Mouse (Mus musculus): ENCODE results near the gene Dusp28.

The Dusp28 gene

DNA sequence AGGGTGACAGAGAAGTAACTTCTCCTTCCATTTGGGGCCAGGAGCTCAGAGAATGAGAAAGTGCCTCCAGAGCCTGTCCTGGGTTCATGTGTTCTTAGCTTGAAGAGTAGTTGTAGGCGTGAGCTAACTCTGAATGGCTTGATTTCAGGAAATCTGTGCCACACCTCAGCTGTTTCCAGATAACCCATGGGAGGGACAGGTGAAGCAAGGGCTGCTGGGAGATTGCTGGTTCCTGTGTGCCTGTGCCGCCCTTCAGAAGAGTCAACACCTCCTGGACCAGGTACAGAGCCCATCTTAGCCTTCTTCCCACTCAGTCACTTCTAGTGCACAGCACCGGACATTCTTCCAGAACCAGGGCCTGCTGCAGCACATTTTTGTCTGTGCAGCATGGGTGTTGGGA is 31.0 kb downstream of the Dusp28 start:
- DNase-seq (ENCODE audit: low spot score in 2 of 2) = no peak

DNA sequence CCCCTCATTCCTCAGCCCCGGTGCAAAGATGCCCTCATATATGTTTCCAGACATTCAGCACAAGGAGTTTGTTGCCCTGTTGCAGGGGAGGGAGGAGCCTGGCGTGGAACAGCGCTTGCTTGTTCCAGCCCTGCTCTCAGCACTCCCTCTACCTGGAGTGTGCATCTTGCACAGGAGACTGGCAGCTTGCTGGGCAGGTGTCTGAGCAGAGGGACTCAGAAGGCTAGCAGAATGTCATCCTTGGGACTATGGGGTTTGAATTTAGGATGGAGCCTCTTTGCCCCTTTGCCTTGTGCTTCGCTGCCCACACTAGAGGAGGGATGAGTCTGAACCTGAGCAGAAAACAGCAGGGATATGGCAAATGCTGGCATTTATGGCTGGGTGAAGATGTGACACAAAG is 33.0 kb downstream of the Dusp28 start:
- DNase-seq (ENCODE audit: low spot score in 2 of 2) = no peak

- DNase-seq (ENCODE audit: low spot score in 2 of 2) = no peak
These were observed 36.6 kb downstream of the Dusp28 start for GRCm38 (mm10) chr1:92943219-92943989.

DNA sequence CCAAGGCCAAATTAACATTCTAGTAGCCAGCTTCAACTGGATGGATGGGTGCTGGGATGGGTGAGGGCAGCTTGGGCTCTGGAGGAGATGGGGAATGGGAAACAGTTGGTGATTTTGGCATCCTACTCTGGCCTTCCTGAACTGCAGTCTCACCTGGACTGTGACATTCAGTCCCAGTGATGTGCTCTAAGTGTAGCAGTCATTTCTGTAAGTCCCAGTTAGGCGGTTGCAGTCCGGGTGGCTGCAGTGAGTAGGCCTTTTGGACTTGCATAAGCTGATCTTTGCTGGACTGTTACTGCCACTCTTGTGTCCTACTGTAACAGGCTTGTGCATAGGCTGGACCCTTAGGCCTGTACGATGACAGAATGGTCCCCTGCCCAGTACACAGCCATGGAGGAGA is 41.2 kb downstream of the Dusp28 start:
- no peak for DNase-seq (ENCODE audit: low spot score in 2 of 2)

DNA sequence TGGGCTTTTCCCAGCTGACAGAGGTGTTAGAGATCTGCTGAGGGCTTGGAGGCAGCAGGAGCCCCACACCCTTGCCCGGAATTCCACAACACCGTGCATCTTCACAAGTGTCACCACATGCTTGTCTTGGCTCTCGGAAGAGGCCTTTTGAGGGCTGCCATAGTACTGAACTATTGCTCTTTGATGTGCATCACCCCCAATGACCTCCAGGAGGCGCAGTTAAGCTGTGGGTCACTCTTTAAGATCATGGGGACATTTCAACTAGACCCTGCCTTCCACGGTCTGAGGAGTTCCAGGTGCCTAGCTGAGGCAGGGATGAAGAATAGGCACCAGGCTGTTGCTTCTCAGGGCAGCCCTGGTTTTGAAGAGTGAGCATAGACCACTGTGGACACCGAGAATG is 42.6 kb downstream of the Dusp28 start:
- DNase-seq (ENCODE audit: low spot score in 2 of 2) = no peak

DNA sequence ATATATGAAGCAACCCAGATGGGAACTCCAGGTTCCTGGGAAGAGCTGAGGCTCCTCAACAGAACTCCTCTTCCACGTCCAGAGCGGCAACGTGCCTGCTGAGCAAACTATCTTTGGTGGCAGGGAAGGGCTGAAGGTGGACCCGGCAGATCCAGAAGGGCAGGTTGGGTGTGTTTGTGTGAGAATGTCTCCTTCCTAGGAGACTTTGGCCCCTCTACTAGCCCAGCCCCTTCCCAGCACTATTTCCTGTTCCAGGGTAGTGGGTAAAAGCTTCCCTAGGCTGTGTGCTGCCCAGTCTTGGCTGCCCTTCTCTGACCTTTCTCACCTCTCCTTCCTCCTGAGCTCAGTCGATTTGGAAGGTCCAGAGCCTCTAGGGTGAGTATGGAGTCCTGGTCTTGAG is 43.8 kb downstream of the Dusp28 start, which contains the start of gene Gpr35:
Gene Gpr35, plus strand, starts transcription at position 259 of the 400 bp plus-strand sequence.
- no peak for DNase-seq (ENCODE audit: low spot score in 2 of 2)

- no peak for DNase-seq (ENCODE audit: low spot score in 2 of 2)
These were observed 46.9 kb downstream of the Dusp28 start for GRCm38 (mm10) chr1:92953641-92954040.

GRCm38 (mm10) chr1:92956571-92957335 is 50.0 kb downstream of the Dusp28 start:
- peak; percentile 48 to 69 for DNase-seq (ENCODE audit: low spot score in 2 of 2)
